Mouse (Mus musculus) myocyte (in vitro differentiated cells): ENCODE measurements around the gene Fiz1. TPM values are rescaled to one million over a fixed set of nuclear protein-coding genes. Genes with fewer than 3 reads are reported as not detected.
A peak's percentile ranks its signal among the peaks of the same experiment; 100 is the strongest.

ENCODE experiments used
- H3K27me3 ChIP-seq: one replicate; pipeline ENCODE4 v1.6.1; 2011; ENCODE audit not compliant: control insufficient read depth, insufficient read depth, insufficient read length
- H3K36me3 ChIP-seq: one replicate; pipeline ENCODE4 v1.6.1; 2011; ENCODE audit not compliant: control insufficient read depth, insufficient read depth
- H3K4me2 ChIP-seq: one replicate; pipeline ENCODE4 v1.6.1; 2011; ENCODE audit warnings: low read depth, control low read depth
- H3K4me3 ChIP-seq: one replicate; pipeline ENCODE4 v1.5.1; 2011; ENCODE audit warnings: mild to moderate bottlenecking, control low read depth, moderate library complexity
- H3K79me2 ChIP-seq: one replicate; pipeline ENCODE4 v1.6.1; 2011; ENCODE audit not compliant: control insufficient read depth, insufficient read depth
- H3ac ChIP-seq: one replicate; pipeline ENCODE4 v1.6.1; 2011; ENCODE audit not compliant: control insufficient read depth, insufficient read length
- CEBPB ChIP-seq: IDR thresholded peaks from 2 replicates; pipeline ENCODE4 v1.6.1; 2011; ENCODE audit warnings: mild to moderate bottlenecking, moderate library complexity; ENCODE audit not compliant: poor library complexity, insufficient read depth, severe bottlenecking
- E2F4 ChIP-seq: IDR thresholded peaks from one replicate; pipeline ENCODE4 v1.6.1; 2011; ENCODE audit warnings: mild to moderate bottlenecking, control low read depth, moderate library complexity; ENCODE audit not compliant: insufficient read depth
- MAX ChIP-seq: IDR thresholded peaks from one replicate; pipeline ENCODE4 v1.6.1; 2011; ENCODE audit warnings: low read depth, mild to moderate bottlenecking, control low read depth
- MYOD1 ChIP-seq, 3 experiments: IDR thresholded peaks; one replicate each; pipeline ENCODE4 v1.6.1; 2011; ENCODE audit warnings: control low read depth in 2 of 3, low read depth in 2 of 3, mild to moderate bottlenecking in 2 of 3, moderate library complexity in 1 of 3; ENCODE audit not compliant: insufficient read length in 2 of 3, control insufficient read depth in 1 of 3
- MYOG ChIP-seq, 3 experiments: IDR thresholded peaks; one replicate each; pipeline ENCODE4 v1.6.1; 2011; ENCODE audit warnings: control low read depth in 2 of 3, low read depth in 2 of 3, mild to moderate bottlenecking in 2 of 3; ENCODE audit not compliant: insufficient read length in 2 of 3, control insufficient read depth in 1 of 3, insufficient read depth in 1 of 3
- POLR2A ChIP-seq: IDR thresholded peaks from one replicate; pipeline ENCODE4 v1.6.1; 2011; ENCODE audit warnings: low read depth, mild to moderate bottlenecking, control low read depth, moderate library complexity; ENCODE audit not compliant: insufficient read length
- POLR2AphosphoS2 ChIP-seq: IDR thresholded peaks from one replicate; pipeline ENCODE4 v1.6.1; 2011; ENCODE audit warnings: low read depth, control low read depth; ENCODE audit not compliant: insufficient read length
- REST ChIP-seq: IDR thresholded peaks from one replicate; pipeline ENCODE4 v1.6.1; 2011; ENCODE audit warnings: mild to moderate bottlenecking, control low read depth, moderate library complexity; ENCODE audit not compliant: insufficient read depth, insufficient read length
- SRF ChIP-seq: IDR thresholded peaks from one replicate; pipeline ENCODE4 v1.6.1; 2011; ENCODE audit warnings: low read depth; ENCODE audit not compliant: control insufficient read depth, insufficient read length
- TCF12 ChIP-seq: IDR thresholded peaks from one replicate; pipeline ENCODE4 v1.6.1; 2011; ENCODE audit warnings: mild to moderate bottlenecking, control low read depth; ENCODE audit not compliant: poor library complexity, insufficient read depth, severe bottlenecking
- TCF3 ChIP-seq: IDR thresholded peaks from one replicate; pipeline ENCODE4 v1.6.1; 2011; ENCODE audit warnings: low read depth, control low read depth; ENCODE audit not compliant: insufficient read length
- USF1 ChIP-seq: IDR thresholded peaks from one replicate; pipeline ENCODE4 v1.6.1; 2011; ENCODE audit warnings: low read depth, mild to moderate bottlenecking, control low read depth, moderate library complexity
- polyA plus RNA-seq: library from polyadenylated mRNA; unstranded; fragments of >200 nt; fragmentation: generic; extraction: Trizol; gene quantifications from one replicate; pipeline ENCODE4 v1.2.1, GENCODE M21; 2012; ENCODE audit warnings: missing spikeins

The Fiz1 gene
- polyA plus RNA-seq, 1 experiment: 22.8 TPM

DNA sequence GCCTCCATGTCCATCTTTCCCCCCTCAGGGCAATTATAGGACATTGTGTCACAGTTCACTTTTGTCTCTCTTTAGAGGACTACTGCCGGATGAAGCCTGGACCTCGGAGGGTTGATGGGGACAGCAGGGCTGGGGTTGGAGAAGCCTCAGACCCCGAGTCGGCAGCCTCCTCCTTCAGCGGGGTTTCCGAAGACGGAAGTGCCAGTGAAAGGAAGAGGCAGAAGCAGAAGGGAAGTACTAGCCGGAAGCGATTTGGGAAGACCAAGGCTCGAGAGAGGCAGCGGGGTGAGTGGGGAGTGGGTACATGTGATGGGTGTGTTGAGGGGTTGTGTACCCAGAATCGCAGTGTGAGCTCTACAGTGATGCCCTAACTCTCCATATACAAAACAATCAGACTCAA lies 44.9 kb upstream of the Fiz1 start:
- peak overlapping the region; percentile 97 for H3K4me2 ChIP-seq

GRCm38 (mm10) chr7:5058631-5059030 lies 44.1 kb upstream of the Fiz1 start:
- Histone ChIP-seq H3K36me3 (no peaks in the 10 kb centered on the region), H3K4me3 (no peak overlapping the region), H3K27me3 (peaks cover 13% of the 10 kb centered on the region), H3ac (no peak overlapping the region), H3K4me2 (no peak overlapping the region), H3K79me2 (peaks cover 11% of the 10 kb centered on the region)
- no peak for TF ChIP-seq MAX

More for the DNA sequence above, 44.9 kb upstream of the Fiz1 start:
- Histone ChIP-seq H3K79me2 (peaks cover 19% of the 10 kb centered on the region), H3K4me3 (peak overlapping the region; percentile 96), H3K36me3 (no peaks in the 10 kb centered on the region), H3ac (no peak overlapping the region), H3K27me3 (peaks cover 13% of the 10 kb centered on the region)
- TF ChIP-seq MYOD1 (IDR thresholded peaks at IDR 0.05; ENCODE audit: control insufficient read depth in 1 of 3, insufficient read length in 2 of 3, low read depth in 2 of 3) (no peak), CEBPB (no peak), USF1 (no peak), POLR2AphosphoS2 (no peak)

GRCm38 (mm10) chr7:5057804-5058203 lies 43.3 kb upstream of the Fiz1 start:
- no peaks in the 10 kb centered on the region for H3K36me3 ChIP-seq
- H3K79me2 ChIP-seq: peaks cover 3% of the 10 kb centered on the region
- no peak overlapping the region for H3K4me2 ChIP-seq
- TF ChIP-seq SRF (no peak), MYOD1 (IDR thresholded peaks at IDR 0.05; ENCODE audit: control insufficient read depth in 1 of 3, insufficient read length in 2 of 3, low read depth in 2 of 3) (no peak), TCF3 (no peak), CEBPB (no peak), POLR2AphosphoS2 (no peak), E2F4 (no peak), MAX (no peak), USF1 (no peak), REST (no peak), MYOG (IDR thresholded peaks at IDR 0.05; ENCODE audit: control insufficient read depth in 1 of 3, insufficient read depth in 1 of 3, insufficient read length in 2 of 3, low read depth in 2 of 3) (no peak), TCF12 (no peak), POLR2A (no peak)
- peaks cover 13% of the 10 kb centered on the region for H3K27me3 ChIP-seq
- no peak overlapping the region for H3K4me3 ChIP-seq
- no peak overlapping the region for H3ac ChIP-seq

DNA sequence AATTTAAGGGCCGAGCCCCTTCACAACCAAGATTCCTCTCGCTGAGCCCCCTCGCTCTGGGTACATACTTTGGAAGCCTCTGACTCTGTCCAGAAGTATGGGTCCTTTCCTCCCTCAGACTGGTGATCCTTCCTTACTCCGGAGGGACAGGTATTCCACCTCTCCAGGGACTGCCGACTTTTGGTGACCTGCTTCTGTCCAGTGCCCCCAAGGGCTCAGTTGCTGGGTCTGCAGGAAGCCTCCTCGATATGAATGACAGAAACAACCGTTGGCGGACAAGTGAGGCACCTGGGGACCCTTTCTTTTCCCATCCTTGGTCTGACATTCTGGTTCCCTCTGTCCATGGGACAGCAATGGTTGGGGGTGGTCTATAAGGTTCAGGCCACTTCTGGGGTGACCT lies 42.9 kb upstream of the Fiz1 start:
- H3K27me3 ChIP-seq: peaks cover 13% of the 10 kb centered on the region
- H3ac ChIP-seq: no peak overlapping the region
- H3K4me2 ChIP-seq: no peak overlapping the region
- peaks cover under 1% of the 10 kb centered on the region for H3K79me2 ChIP-seq
- H3K4me3 ChIP-seq: no peak overlapping the region
- no peak for TF ChIP-seq POLR2AphosphoS2
- no peak for TF ChIP-seq POLR2A
- TF ChIP-seq TCF3: no peak
- no peak for TF ChIP-seq SRF
- no peak for TF ChIP-seq REST
- TF ChIP-seq CEBPB: no peak
- no peak for TF ChIP-seq E2F4
- TF ChIP-seq TCF12: no peak
- no peak for TF ChIP-seq MAX
- TF ChIP-seq MYOD1 (IDR thresholded peaks at IDR 0.05; ENCODE audit: control insufficient read depth in 1 of 3, insufficient read length in 2 of 3, low read depth in 2 of 3): no peak
- no peak for TF ChIP-seq USF1
- no peaks in the 10 kb centered on the region for H3K36me3 ChIP-seq

DNA sequence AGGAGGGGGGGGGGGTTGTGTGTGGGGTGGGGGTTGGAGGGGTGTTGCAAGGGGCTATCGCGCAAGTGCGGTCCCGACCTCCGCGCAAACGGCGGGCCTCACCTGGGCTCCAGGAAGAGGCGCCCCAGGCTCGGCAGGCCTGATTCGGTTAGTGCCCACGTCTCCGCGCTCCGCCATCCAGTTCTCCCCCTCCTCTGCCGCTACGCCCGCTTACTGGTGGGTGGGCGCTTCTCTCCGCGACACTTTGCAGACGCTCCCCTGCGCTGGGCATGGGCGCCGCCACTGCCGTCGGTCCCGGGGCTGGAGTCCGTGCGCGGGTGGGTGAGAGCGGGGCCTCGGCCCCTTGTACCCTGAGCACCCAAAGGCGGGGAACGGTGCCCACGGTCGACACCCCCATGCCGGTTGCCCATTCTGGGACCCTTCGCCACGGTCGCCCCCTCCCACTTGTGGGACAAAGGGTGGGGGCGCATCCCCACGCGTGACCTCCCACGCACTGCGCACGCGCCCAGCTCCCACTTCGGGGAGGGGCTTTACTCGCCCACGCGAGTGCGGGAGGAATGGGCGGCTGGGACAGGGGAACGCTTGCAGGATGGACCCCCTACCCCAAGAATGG lies 42.3 kb upstream of the Fiz1 start:
- H3ac ChIP-seq: no peak overlapping the region
- TF ChIP-seq POLR2AphosphoS2: no peak
- TF ChIP-seq USF1: no peak
- no peak for TF ChIP-seq E2F4
- TF ChIP-seq TCF12: no peak
- TF ChIP-seq MAX: no peak
- no peak for TF ChIP-seq CEBPB
- TF ChIP-seq POLR2A: no peak
- TF ChIP-seq MYOG (IDR thresholded peaks at IDR 0.05; ENCODE audit: control insufficient read depth in 1 of 3, insufficient read depth in 1 of 3, insufficient read length in 2 of 3, low read depth in 2 of 3): no peak
- TF ChIP-seq SRF: no peak
- H3K27me3 ChIP-seq: peaks cover 13% of the 10 kb centered on the region
- H3K4me2 ChIP-seq: no peak overlapping the region
- no peaks in the 10 kb centered on the region for H3K36me3 ChIP-seq
- H3K79me2 ChIP-seq: peaks cover 7% of the 10 kb centered on the region
- no peak overlapping the region for H3K4me3 ChIP-seq
